Mouse (Mus musculus): ENCODE data around the gene Rpusd4.

Rpusd4 gene

DNA sequence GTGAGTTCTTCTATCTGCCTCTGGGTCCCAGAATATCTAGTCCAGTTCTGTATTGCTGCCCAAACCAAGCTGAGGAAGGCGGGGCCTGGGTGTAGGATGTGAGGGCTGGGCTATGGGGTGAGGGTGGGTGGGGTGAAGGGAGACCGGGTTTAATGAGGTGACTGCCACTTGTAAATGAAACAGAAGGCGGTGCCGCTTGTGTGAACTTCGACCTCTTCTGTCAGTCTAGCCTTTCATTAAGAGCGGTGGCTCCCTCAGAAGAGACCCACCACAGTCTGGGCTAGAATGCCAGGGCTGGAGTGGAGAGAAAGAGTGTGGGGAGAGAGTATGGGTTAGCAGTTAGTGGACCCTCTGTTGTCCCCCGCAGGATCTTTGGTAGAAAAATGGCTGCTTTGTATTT lies 22.3 kb downstream of the Rpusd4 start:
- no peak for DNase-seq

GRCm38 (mm10) chr9:35290417-35290816 lies 22.8 kb downstream of the Rpusd4 start:
- DNase-seq, result no peak

- DNase-seq, result no peak
Measured at GRCm38 (mm10) chr9:35290916-35291315, 23.3 kb downstream of the Rpusd4 start.

DNA sequence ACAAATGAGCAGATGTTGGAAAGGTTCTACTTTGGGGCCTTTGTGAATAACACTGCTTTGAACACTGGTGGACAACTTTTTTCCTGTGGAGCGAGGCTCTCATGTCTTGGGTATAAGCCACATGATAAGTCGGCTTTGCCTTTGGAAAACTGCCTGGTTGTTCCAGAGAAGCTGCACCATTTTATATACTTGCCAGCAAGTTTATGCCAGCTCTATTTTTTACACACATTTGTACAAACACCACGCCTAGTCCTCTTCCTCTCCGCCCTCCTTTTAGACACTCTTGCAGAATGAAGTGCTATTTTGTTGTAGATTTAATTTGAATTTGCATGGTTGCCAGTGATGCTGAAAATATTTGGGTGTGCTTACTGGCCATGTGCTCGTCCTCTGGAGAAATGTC lies 25.8 kb downstream of the Rpusd4 start:
- no peak for DNase-seq

- DNase-seq, result no peak
Measured at GRCm38 (mm10) chr9:35297791-35298190, 30.1 kb downstream of the Rpusd4 start.

DNA sequence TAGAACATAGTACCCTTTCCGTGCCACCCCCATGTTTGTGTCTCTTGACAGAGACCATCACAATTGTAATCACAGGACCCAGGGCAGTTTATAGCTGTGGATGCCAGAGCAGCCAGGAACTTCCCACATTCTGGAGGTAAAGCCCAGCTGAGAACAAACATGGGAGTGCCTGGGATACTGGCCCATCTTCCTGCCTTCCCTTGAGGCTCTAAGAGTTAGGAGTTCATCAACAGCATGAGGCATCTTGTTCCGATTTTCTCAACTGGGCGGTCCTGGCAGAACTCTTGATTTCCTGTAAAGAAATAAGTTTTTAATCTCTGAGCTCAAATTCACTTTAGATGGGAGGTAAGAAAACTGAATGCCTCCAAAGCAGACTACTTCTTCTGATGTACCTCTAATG lies 34.5 kb downstream of the Rpusd4 start:
- no peak for DNase-seq

DNA sequence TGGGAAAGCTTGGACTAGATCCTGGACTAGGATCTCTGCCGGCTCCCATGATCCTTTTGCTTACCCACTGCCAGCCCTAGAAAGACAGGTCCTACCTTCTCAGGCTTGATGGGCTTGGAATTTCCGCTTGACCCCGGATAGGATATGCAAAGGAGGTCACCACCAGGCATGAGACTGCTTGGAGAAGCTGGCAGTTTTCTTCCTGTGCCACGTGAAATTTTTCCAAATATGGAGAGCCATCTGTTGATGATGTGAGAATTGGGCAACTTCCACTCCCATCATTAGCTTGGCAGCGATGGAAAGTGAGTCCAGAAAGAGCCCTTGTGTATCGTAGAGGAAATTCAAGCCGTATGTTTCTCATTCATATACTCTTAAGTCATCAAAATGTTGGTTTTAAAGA lies 39.8 kb downstream of the Rpusd4 start:
- DNase-seq, result no peak

- no peak for DNase-seq
Measured at GRCm38 (mm10) chr9:35310377-35310776, 42.7 kb downstream of the Rpusd4 start.

- no peak for DNase-seq
Measured at GRCm38 (mm10) chr9:35312516-35312915, 44.9 kb downstream of the Rpusd4 start.

- DNase-seq, result no peak
Measured at GRCm38 (mm10) chr9:35313601-35314000, 45.9 kb downstream of the Rpusd4 start.

- DNase-seq, result no peak
Measured at GRCm38 (mm10) chr9:35314254-35314653, 46.6 kb downstream of the Rpusd4 start.

DNA sequence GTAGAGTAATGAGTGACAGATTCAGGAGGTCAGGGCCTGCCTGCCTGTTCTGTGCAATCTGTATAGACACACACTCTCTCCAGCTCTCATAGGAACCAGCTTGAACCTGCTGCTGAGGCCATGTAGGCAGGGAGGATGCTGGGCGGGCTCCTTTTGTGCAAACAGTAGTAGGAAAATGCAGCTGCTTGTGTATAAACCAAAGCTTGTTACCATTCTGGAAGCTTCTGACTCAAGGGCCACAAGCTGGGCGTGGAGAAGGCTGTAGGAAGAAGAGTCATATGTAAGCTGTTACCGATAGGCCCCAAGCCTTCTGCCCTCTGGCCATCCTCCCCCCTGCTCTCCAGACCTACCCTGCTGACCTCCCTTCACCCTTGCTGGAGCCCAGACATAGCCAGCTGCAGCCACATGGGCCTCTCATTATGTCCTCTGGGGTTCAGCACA lies 49.1 kb downstream of the Rpusd4 start:
- DNase-seq, result no peak

GRCm38 (mm10) chr9:35317233-35317980 lies 49.7 kb downstream of the Rpusd4 start:
- DNase-seq, result no peak

- DNase-seq, result no peak
Measured at GRCm38 (mm10) chr9:35318537-35319172, 51.0 kb downstream of the Rpusd4 start.

DNA sequence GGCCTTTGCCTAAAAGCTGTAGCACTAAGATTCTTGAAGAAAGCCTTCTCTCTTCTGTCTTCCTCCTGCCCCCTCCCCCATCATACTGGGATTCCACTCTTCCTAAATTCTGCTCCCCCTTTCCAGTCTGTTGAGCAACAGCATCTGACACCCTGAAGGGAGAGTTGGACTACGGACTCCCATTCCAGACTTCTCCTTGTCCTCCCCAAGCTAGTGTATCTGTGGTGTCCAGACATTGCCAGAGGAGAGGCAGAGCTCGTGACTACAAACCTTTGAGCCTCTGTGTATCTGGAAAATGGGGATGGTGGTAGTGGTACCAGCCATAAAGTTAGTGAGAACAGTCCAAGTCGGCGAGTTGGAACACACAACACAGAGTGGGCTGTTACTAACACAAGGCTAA lies 52.6 kb downstream of the Rpusd4 start:
- no peak for DNase-seq

GRCm38 (mm10) chr9:35323974-35324373 lies 56.3 kb downstream of the Rpusd4 start:
- no peak for DNase-seq

DNA sequence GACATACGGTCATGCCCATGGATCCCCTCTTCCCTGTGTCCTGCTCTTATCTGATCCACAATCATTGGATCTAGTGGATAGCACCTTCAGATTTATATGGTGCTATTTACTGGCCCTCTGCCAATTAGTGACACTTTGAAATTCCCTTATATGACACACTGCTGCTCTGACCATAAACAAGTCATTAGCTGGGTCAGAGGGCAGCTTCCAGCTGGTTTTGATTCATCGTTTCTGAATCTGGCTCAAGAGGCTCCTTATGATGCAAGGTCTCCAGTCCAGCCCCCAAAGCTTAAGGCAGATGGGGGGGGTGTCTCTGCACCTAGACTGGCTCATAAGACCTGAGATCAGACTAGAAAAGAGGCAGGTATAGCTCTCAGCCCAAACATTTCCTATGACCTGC lies 56.9 kb downstream of the Rpusd4 start:
- no peak for DNase-seq

- DNase-seq, result no peak
Measured at GRCm38 (mm10) chr9:35326644-35327263, 59.1 kb downstream of the Rpusd4 start.
